Mouse (Mus musculus) spleen, embryonic (tissue): ENCODE measurements around the gene Pls3.
"Not testable (repeated sequence)": the region's sequence is repeated elsewhere in the genome, so short reads cannot be mapped to it uniquely, and the experiment has no call there.

Source experiments
- CTCF ChIA-PET: fragments of 350-600 bp; sonication (Branson Sonifier 250); formaldehyde crosslinking; loops from one replicate; lab custom pipeline; 2022; lab: Charles Lee

Pls3 gene

GRCm38 (mm10) chrX:75777461-75777860 is 97.5 kb downstream of the Pls3 start:
- CTCF ChIA-PET = interaction anchor here (0.6 kb wide), 1 partner anchor 1627 kb away, joined by 4 read pairs; no protein-coding TSS in a partner anchor

GRCm38 (mm10) chrX:75764794-75765328 is 110.1 kb downstream of the Pls3 start:
- CTCF ChIA-PET = no interaction called here

GRCm38 (mm10) chrX:75764135-75764793 is 110.7 kb downstream of the Pls3 start:
- CTCF ChIA-PET = no interaction called here

- CTCF ChIA-PET = not testable (repeated sequence)
Observed at GRCm38 (mm10) chrX:75759461-75759860, 115.5 kb downstream of the Pls3 start.

GRCm38 (mm10) chrX:75759036-75759435 is 115.9 kb downstream of the Pls3 start:
- CTCF ChIA-PET = not testable (repeated sequence)

GRCm38 (mm10) chrX:75757966-75758365 is 117.0 kb downstream of the Pls3 start:
- CTCF ChIA-PET = not testable (repeated sequence)

- CTCF ChIA-PET = not testable (repeated sequence)
Observed at GRCm38 (mm10) chrX:75754531-75754930, 120.5 kb downstream of the Pls3 start.

GRCm38 (mm10) chrX:75750126-75750725 is 124.8 kb downstream of the Pls3 start:
- CTCF ChIA-PET = not testable (repeated sequence)

GRCm38 (mm10) chrX:75749312-75749711 is 125.7 kb downstream of the Pls3 start:
- CTCF ChIA-PET = not testable (repeated sequence)

GRCm38 (mm10) chrX:75744466-75744865 is 130.5 kb downstream of the Pls3 start:
- CTCF ChIA-PET = not testable (repeated sequence)

- CTCF ChIA-PET = not testable (repeated sequence)
Observed at GRCm38 (mm10) chrX:75739464-75739863, 135.5 kb downstream of the Pls3 start.
